Mouse (Mus musculus) lung, postnatal 0 days (tissue): Measurements from ENCODE around the gene Cd44.

ENCODE experiments used
- CTCF ChIP-seq: IDR thresholded peaks from 2 replicates; pipeline ENCODE4 v1.5.1; 2016; ENCODE audit warnings: antibody characterized with exemption, mild to moderate bottlenecking
- EP300 ChIP-seq: IDR thresholded peaks from 2 replicates; pipeline ENCODE4 v1.6.1; 2016; ENCODE audit warnings: antibody characterized with exemption, mild to moderate bottlenecking, control low read depth

- TF ChIP-seq CTCF (no peak), EP300 (no peak)
These were observed 1.2 kb downstream of the Cd44 start for GRCm38 (mm10) chr2:102900230-102900721.
